Mouse (Mus musculus) lung, postnatal 0 days (tissue): Measurements from ENCODE around the gene Cbfa2t2. TPM values are rescaled to one million over a fixed set of nuclear protein-coding genes. Genes with fewer than 3 reads are reported as not detected.

Experiments
- ATAC-seq: fragments of 200-750 bp; cut with Nextera tagmentation; 2 replicates; pipeline ENCODE4 v1.8.0; 2017; ENCODE audit warnings: moderate library complexity
- DNase-seq: peaks from one replicate; pipeline ENCODE4 v3.0.0-alpha.2; 2016; ENCODE audit warnings: low spot score
- H3K27ac ChIP-seq: fragments of 300-500 bp; sonication (generic); 2 replicates; pipeline ENCODE4 v1.5.1; 2014; ENCODE audit warnings: antibody characterized with exemption, mild to moderate bottlenecking, low read length, mixed read lengths
- H3K27me3 ChIP-seq: fragments of 300-500 bp; sonication (generic); replicated peaks from 2 replicates; pipeline ENCODE4 v1.6.1; 2014; ENCODE audit warnings: low read length, mixed read lengths; ENCODE audit not compliant: insufficient read depth
- H3K36me3 ChIP-seq: fragments of 300-500 bp; sonication (generic); 2 replicates; pipeline ENCODE4 v1.6.1; 2014; ENCODE audit warnings: low read length, mixed read lengths; ENCODE audit not compliant: insufficient read depth
- H3K4me1 ChIP-seq: fragments of 300-500 bp; sonication (generic); 2 replicates; pipeline ENCODE4 v1.6.1; 2014; ENCODE audit warnings: antibody characterized with exemption, low read depth, low read length, mixed read lengths; ENCODE audit not compliant: insufficient read depth
- H3K4me2 ChIP-seq: fragments of 300-500 bp; sonication (generic); replicated peaks from 2 replicates; pipeline ENCODE4 v1.6.1; 2014; ENCODE audit warnings: low read depth, mild to moderate bottlenecking, low read length, moderate library complexity, mixed read lengths
- H3K4me3 ChIP-seq: fragments of 300-500 bp; sonication (generic); 2 replicates; pipeline ENCODE4 v1.5.1; 2014; ENCODE audit warnings: low read depth, low read length
- H3K9ac ChIP-seq: fragments of 300-500 bp; sonication (generic); replicated peaks from 2 replicates; pipeline ENCODE4 v1.6.1; 2014; ENCODE audit warnings: low read depth, mild to moderate bottlenecking
- H3K9me3 ChIP-seq: fragments of 300-500 bp; sonication (generic); 2 replicates; pipeline ENCODE4 v1.6.1; 2016; ENCODE audit warnings: low read length, mixed read lengths
- CTCF ChIP-seq: IDR thresholded peaks from 2 replicates; pipeline ENCODE4 v1.5.1; 2016; ENCODE audit warnings: antibody characterized with exemption, mild to moderate bottlenecking
- EP300 ChIP-seq: IDR thresholded peaks from 2 replicates; pipeline ENCODE4 v1.6.1; 2016; ENCODE audit warnings: antibody characterized with exemption, mild to moderate bottlenecking, control low read depth
- WGBS: fragments of 180-500 bp; shearing (Covaris S2); extraction: QIAGEN DNeasy Blood & Tissue Kit; methylation state at CpG from one replicate; pipeline ENCODE4 v1.1.7; 2014; 5-methylcytosine and 5-hydroxymethylcytosine counted together
- polyA plus RNA-seq: library from polyadenylated mRNA; unstranded; fragments of >200 nt; fragmentation: Nextera tagmentation; extraction: Ambion mirVana; gene quantifications from 2 replicates; pipeline ENCODE4 v1.2.1, GENCODE M21; 2015

Gene Cbfa2t2
- polyA plus RNA-seq, 1 experiment from 2014 or later = 14.6 TPM

- Histone ChIP-seq H3K4me2 (no peak overlapping the region), H3K36me3 (no peaks in the 10 kb centered on the region), H3K9me3 (no peaks in the 10 kb centered on the region), H3K27me3 (no peaks in the 10 kb centered on the region), H3K4me3 (no peak overlapping the region), H3K9ac (no peak overlapping the region), H3K27ac (no peak overlapping the region), H3K4me1 (no peaks in the 10 kb centered on the region)
- 85% methylated on average over 3 of the region's 3 CpGs for WGBS
- no peak for DNase-seq
- TF ChIP-seq EP300 (no peak), CTCF (no peak)
- no peak for ATAC-seq
Observed at GRCm38 (mm10) chr2:154500758-154501157, 64.5 kb downstream of the Cbfa2t2 start.

GRCm38 (mm10) chr2:154507076-154507475 lies 70.8 kb downstream of the Cbfa2t2 start:
- H3K4me1 ChIP-seq = no peaks in the 10 kb centered on the region
- TF ChIP-seq CTCF = no peak
- TF ChIP-seq EP300 = no peak
- H3K27ac ChIP-seq = no peak overlapping the region
- H3K9me3 ChIP-seq = no peaks in the 10 kb centered on the region
- H3K4me2 ChIP-seq = no peak overlapping the region
- DNase-seq (no peak), ATAC-seq (no peak)
- no peaks in the 10 kb centered on the region for H3K27me3 ChIP-seq
- peaks cover 6% of the 10 kb centered on the region; the same call in 1 of the 2 replicates for H3K36me3 ChIP-seq
- no peak overlapping the region for H3K4me3 ChIP-seq
- 82% methylated on average over 2 of the region's 2 CpGs for WGBS
- no peak overlapping the region for H3K9ac ChIP-seq

GRCm38 (mm10) chr2:154507566-154508283 lies 71.4 kb downstream of the Cbfa2t2 start:
- Histone ChIP-seq H3K9ac (no peak overlapping the region), H3K9me3 (no peaks in the 10 kb centered on the region), H3K4me3 (no peak overlapping the region), H3K4me1 (no peaks in the 10 kb centered on the region), H3K27me3 (no peaks in the 10 kb centered on the region), H3K4me2 (no peak overlapping the region), H3K27ac (no peak overlapping the region), H3K36me3 (peaks cover 6% of the 10 kb centered on the region; the same call in 1 of the 2 replicates)
- WGBS = 59% methylated on average over 9 of the region's 9 CpGs
- peak; percentile 71 for DNase-seq
- ATAC-seq = peak; percentile 87
- TF ChIP-seq CTCF (peak; percentile 59), EP300 (no peak)

GRCm38 (mm10) chr2:154508450-154508849 lies 72.2 kb downstream of the Cbfa2t2 start:
- Histone ChIP-seq H3K36me3 (peaks cover 6% of the 10 kb centered on the region; the same call in 1 of the 2 replicates), H3K27ac (no peak overlapping the region), H3K4me3 (no peak overlapping the region), H3K4me2 (no peak overlapping the region), H3K9me3 (no peaks in the 10 kb centered on the region), H3K4me1 (no peaks in the 10 kb centered on the region), H3K9ac (no peak overlapping the region), H3K27me3 (no peaks in the 10 kb centered on the region)
- DNase-seq (no peak), ATAC-seq (no peak)
- no peak for TF ChIP-seq EP300
- TF ChIP-seq CTCF = no peak
- WGBS = 82% methylated on average over 4 of the region's 4 CpGs

- H3K27me3 ChIP-seq = no peaks in the 10 kb centered on the region
- TF ChIP-seq CTCF = no peak
- TF ChIP-seq EP300 = no peak
- 88% methylated on average over 3 of the region's 3 CpGs for WGBS
- no peak overlapping the region for H3K4me3 ChIP-seq
- H3K9ac ChIP-seq = no peak overlapping the region
- no peaks in the 10 kb centered on the region for H3K9me3 ChIP-seq
- ATAC-seq (no peak), DNase-seq (no peak)
- H3K27ac ChIP-seq = no peak overlapping the region
- H3K4me2 ChIP-seq = no peak overlapping the region
- no peaks in the 10 kb centered on the region for H3K4me1 ChIP-seq
- peaks cover 6% of the 10 kb centered on the region; the same call in 1 of the 2 replicates for H3K36me3 ChIP-seq
Observed at GRCm38 (mm10) chr2:154510141-154510540, 73.9 kb downstream of the Cbfa2t2 start.

- ATAC-seq = no peak
- DNase-seq = no peak
- TF ChIP-seq CTCF (no peak), EP300 (no peak)
- Histone ChIP-seq H3K9me3 (no peaks in the 10 kb centered on the region), H3K4me3 (no peak overlapping the region), H3K27me3 (no peaks in the 10 kb centered on the region), H3K36me3 (no peaks in the 10 kb centered on the region; the same call in 1 of the 2 replicates), H3K27ac (no peak overlapping the region), H3K9ac (no peak overlapping the region), H3K4me2 (no peak overlapping the region), H3K4me1 (no peaks in the 10 kb centered on the region)
- WGBS = 72% methylated on average over 3 of the region's 3 CpGs
Observed at GRCm38 (mm10) chr2:154516944-154517343, 80.7 kb downstream of the Cbfa2t2 start.
